Mouse (Mus musculus): ENCODE measurements around the gene Gm17359. TPM values are rescaled to one million over a fixed set of nuclear protein-coding genes. Genes with fewer than 3 reads are reported as not detected.

Gm17359 gene
- polyA plus RNA-seq, 1 experiment: 297 TPM

DNA sequence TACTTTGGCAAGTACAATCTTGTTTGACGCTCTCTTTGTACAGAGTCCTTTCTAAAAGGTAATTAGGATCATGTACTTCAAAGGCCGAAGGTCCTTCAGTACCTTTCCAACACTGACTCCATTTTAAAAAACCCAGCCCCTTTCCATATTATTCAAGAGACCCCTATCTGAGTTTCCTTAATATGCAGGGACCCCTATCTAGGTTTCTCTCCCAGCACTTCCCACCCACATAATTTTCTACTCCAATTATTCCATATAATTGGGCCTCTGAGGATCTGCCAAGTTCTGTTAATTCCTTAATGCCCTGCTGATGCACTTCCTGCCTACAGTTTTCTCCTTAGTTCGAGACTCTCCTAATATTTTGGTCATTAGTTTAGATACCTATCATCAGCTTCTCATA, 39.9 kb upstream of the Gm17359 start:
- Histone ChIP-seq H3K4me1 (ENCODE audit: control insufficient read depth, insufficient read depth, low read length) (peaks cover 3% of the 10 kb centered on the region), H3K36me3 (ENCODE audit: control insufficient read depth, insufficient read depth, low read length) (no peaks in the 10 kb centered on the region), H3K4me3 (ENCODE audit: control insufficient read depth, low read depth, low read length) (no peak overlapping the region), H3K27ac (ENCODE audit: control insufficient read depth, insufficient read depth, low read depth, low read length) (no peak overlapping the region), H3K27me3 (ENCODE audit: control insufficient read depth, insufficient read depth, low read length) (no peaks in the 10 kb centered on the region)
- TF ChIP-seq CTCF (IDR thresholded peaks at IDR 0.05; ENCODE audit: control insufficient read depth, insufficient read depth, insufficient replicate concordance, low read depth, low read length): no peak
- no peak for TF ChIP-seq POLR2A (IDR thresholded peaks at IDR 0.05; ENCODE audit: control insufficient read depth, low read depth, low read length)

- H3K27me3 ChIP-seq (ENCODE audit: control insufficient read depth, insufficient read depth, low read length): no peaks in the 10 kb centered on the region
- TF ChIP-seq CTCF (IDR thresholded peaks at IDR 0.05; ENCODE audit: control insufficient read depth, insufficient read depth, insufficient replicate concordance, low read depth, low read length) (no peak), POLR2A (IDR thresholded peaks at IDR 0.05; ENCODE audit: control insufficient read depth, low read depth, low read length) (no peak)
Measured at GRCm38 (mm10) chr3:79297281-79297680, 39.2 kb upstream of the Gm17359 start.

DNA sequence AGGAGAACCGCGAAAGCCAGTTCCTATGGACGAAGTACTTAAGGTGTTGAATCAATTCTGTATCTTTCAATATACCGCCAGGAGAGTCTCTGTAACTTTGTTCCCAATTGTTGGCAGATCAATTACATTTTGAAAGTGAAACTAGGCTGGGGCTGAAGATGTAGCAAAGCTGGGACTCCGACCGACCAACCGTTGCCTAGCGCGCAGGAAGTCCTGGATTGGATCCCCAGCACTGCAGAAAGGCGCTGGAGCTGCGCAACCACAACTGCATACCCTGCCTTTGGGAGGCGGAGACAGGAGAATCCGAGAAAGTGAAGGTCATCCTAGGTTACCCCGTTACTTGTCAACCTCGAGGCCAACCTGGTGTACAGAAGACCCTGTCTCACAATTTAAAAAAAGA, 37.1 kb upstream of the Gm17359 start:
- Histone ChIP-seq H3K4me3 (ENCODE audit: control insufficient read depth, low read depth, low read length) (no peak overlapping the region), H3K27ac (ENCODE audit: control insufficient read depth, insufficient read depth, low read depth, low read length) (no peak overlapping the region), H3K36me3 (ENCODE audit: control insufficient read depth, insufficient read depth, low read length) (no peaks in the 10 kb centered on the region), H3K4me1 (ENCODE audit: control insufficient read depth, insufficient read depth, low read length) (peaks cover 3% of the 10 kb centered on the region), H3K27me3 (ENCODE audit: control insufficient read depth, insufficient read depth, low read length) (no peaks in the 10 kb centered on the region)
- TF ChIP-seq POLR2A (IDR thresholded peaks at IDR 0.05; ENCODE audit: control insufficient read depth, low read depth, low read length): no peak
- TF ChIP-seq CTCF (IDR thresholded peaks at IDR 0.05; ENCODE audit: control insufficient read depth, insufficient read depth, insufficient replicate concordance, low read depth, low read length): no peak

More at GRCm38 (mm10) chr3:79297281-79297680, 39.2 kb upstream of the Gm17359 start:
- Histone ChIP-seq H3K36me3 (ENCODE audit: control insufficient read depth, insufficient read depth, low read length) (no peaks in the 10 kb centered on the region), H3K4me1 (ENCODE audit: control insufficient read depth, insufficient read depth, low read length) (peaks cover 3% of the 10 kb centered on the region), H3K27ac (ENCODE audit: control insufficient read depth, insufficient read depth, low read depth, low read length) (no peak overlapping the region), H3K4me3 (ENCODE audit: control insufficient read depth, low read depth, low read length) (no peak overlapping the region)

DNA sequence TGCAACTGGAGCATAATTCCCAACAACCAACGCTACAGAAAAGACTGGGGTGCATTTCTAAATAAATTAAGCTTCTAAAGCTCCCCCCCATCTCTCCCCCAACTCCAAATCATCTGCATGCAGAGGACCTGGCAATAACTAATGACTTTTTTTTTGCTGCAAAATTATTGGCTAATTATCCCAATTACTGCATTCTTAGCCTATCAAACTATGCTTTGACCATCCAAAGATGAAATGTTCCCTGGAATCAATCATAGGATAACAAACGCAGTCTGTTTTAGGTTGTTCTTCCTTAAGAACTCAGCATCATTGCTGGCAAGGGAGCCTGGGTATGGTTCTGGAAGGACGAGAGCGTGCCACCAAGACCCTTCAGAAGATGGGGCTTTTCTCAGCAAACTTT, 27.9 kb upstream of the Gm17359 start:
- Histone ChIP-seq H3K36me3 (ENCODE audit: control insufficient read depth, insufficient read depth, low read length) (no peaks in the 10 kb centered on the region), H3K4me1 (ENCODE audit: control insufficient read depth, insufficient read depth, low read length) (no peaks in the 10 kb centered on the region), H3K4me3 (ENCODE audit: control insufficient read depth, low read depth, low read length) (no peak overlapping the region), H3K27me3 (ENCODE audit: control insufficient read depth, insufficient read depth, low read length) (no peaks in the 10 kb centered on the region), H3K27ac (ENCODE audit: control insufficient read depth, insufficient read depth, low read depth, low read length) (no peak overlapping the region)
- TF ChIP-seq CTCF (IDR thresholded peaks at IDR 0.05; ENCODE audit: control insufficient read depth, insufficient read depth, insufficient replicate concordance, low read depth, low read length) (no peak), POLR2A (IDR thresholded peaks at IDR 0.05; ENCODE audit: control insufficient read depth, low read depth, low read length) (no peak)

DNA sequence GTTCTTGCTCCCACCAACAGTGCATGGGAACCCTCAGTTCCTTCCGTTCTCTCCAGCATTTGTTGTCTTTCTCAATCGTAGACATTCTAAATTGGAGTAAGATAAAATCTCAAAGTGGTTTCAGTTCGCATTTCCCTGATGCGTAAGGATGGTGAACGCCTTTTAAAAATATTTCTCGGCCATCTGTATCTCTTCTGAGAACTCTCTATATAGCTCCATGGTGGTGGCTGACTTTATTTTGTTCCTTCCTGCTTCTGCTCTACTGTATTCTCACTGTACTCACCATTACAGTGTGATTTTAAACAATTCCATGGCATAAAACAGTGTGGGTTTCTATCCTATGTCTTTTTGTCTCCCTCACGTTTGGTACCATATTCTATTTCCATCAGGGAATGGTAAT, 26.3 kb upstream of the Gm17359 start:
- Histone ChIP-seq H3K4me3 (ENCODE audit: control insufficient read depth, low read depth, low read length) (no peak overlapping the region), H3K36me3 (ENCODE audit: control insufficient read depth, insufficient read depth, low read length) (no peaks in the 10 kb centered on the region), H3K4me1 (ENCODE audit: control insufficient read depth, insufficient read depth, low read length) (no peaks in the 10 kb centered on the region), H3K27ac (ENCODE audit: control insufficient read depth, insufficient read depth, low read depth, low read length) (no peak overlapping the region), H3K27me3 (ENCODE audit: control insufficient read depth, insufficient read depth, low read length) (no peaks in the 10 kb centered on the region)
- no peak for TF ChIP-seq CTCF (IDR thresholded peaks at IDR 0.05; ENCODE audit: control insufficient read depth, insufficient read depth, insufficient replicate concordance, low read depth, low read length)
- TF ChIP-seq POLR2A (IDR thresholded peaks at IDR 0.05; ENCODE audit: control insufficient read depth, low read depth, low read length): no peak

- Histone ChIP-seq H3K4me3 (ENCODE audit: control insufficient read depth, low read depth, low read length) (no peak overlapping the region), H3K27me3 (ENCODE audit: control insufficient read depth, insufficient read depth, low read length) (no peaks in the 10 kb centered on the region), H3K36me3 (ENCODE audit: control insufficient read depth, insufficient read depth, low read length) (no peaks in the 10 kb centered on the region), H3K4me1 (ENCODE audit: control insufficient read depth, insufficient read depth, low read length) (no peaks in the 10 kb centered on the region), H3K27ac (ENCODE audit: control insufficient read depth, insufficient read depth, low read depth, low read length) (no peak overlapping the region)
- TF ChIP-seq CTCF (IDR thresholded peaks at IDR 0.05; ENCODE audit: control insufficient read depth, insufficient read depth, insufficient replicate concordance, low read depth, low read length) (no peak), POLR2A (IDR thresholded peaks at IDR 0.05; ENCODE audit: control insufficient read depth, low read depth, low read length) (no peak)
Measured at GRCm38 (mm10) chr3:79311895-79312294, 24.6 kb upstream of the Gm17359 start.

GRCm38 (mm10) chr3:79314006-79314698, 22.3 kb upstream of the Gm17359 start:
- no peaks in the 10 kb centered on the region for H3K36me3 ChIP-seq (ENCODE audit: control insufficient read depth, insufficient read depth, low read length)
- no peak overlapping the region for H3K4me3 ChIP-seq (ENCODE audit: control insufficient read depth, low read depth, low read length)
- no peaks in the 10 kb centered on the region for H3K4me1 ChIP-seq (ENCODE audit: control insufficient read depth, insufficient read depth, low read length)
- TF ChIP-seq POLR2A (IDR thresholded peaks at IDR 0.05; ENCODE audit: control insufficient read depth, low read depth, low read length) (no peak), CTCF (IDR thresholded peaks at IDR 0.05; ENCODE audit: control insufficient read depth, insufficient read depth, insufficient replicate concordance, low read depth, low read length) (no peak)
- H3K27me3 ChIP-seq (ENCODE audit: control insufficient read depth, insufficient read depth, low read length): no peaks in the 10 kb centered on the region
- H3K27ac ChIP-seq (ENCODE audit: control insufficient read depth, insufficient read depth, low read depth, low read length): no peak overlapping the region

Data from testis, adult 2 months (tissue).